Mouse (Mus musculus) embryonic fibroblast, embryonic 13.5 days (primary cell): ENCODE data around the gene Slc25a17.

Experiments used
- CTCF ChIP-seq: IDR thresholded peaks from 2 replicates; pipeline ENCODE4 v1.5.1; 2011; ENCODE audit warnings: mild to moderate bottlenecking, control low read depth, low read length, moderate library complexity, borderline replicate concordance; ENCODE audit not compliant: insufficient read depth
- POLR2A ChIP-seq: IDR thresholded peaks from 2 replicates; pipeline ENCODE4 v1.6.1; 2011; ENCODE audit warnings: low read depth, mild to moderate bottlenecking, control low read depth, low read length, moderate library complexity

DNA sequence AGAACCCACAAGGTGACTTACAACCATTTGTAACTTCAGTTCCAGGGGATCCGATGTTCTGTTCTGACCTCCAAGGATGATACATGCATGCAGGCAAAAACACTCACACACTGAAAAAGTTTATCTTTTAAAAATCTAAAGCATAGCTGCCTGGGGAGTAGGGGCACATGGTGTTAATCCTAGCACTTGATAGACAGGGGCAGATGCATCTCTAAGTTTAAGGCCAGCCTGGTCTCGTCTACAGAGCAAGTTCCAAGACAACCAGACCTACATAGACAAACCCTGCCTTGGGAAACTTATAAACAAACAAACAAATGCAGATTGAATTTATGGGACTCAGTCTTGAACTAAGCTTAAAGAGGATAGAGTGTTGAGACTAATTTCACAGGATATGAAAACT lies 18.2 kb upstream of the Slc25a17 start:
- TF ChIP-seq CTCF (no peak), POLR2A (no peak)
